Mouse (Mus musculus) neural tube, embryonic 12.5 days (tissue): ENCODE measurements around the gene Gatad2a. TPM values are rescaled to one million over a fixed set of nuclear protein-coding genes. Genes with fewer than 3 reads are reported as not detected.

Experiments
- polyA plus RNA-seq: library from polyadenylated mRNA; unstranded; fragments of >200 nt; fragmentation: Nextera tagmentation; extraction: Ambion mirVana; gene quantifications from 2 replicates; pipeline ENCODE4 v1.2.1, GENCODE M21; 2016

Gene Gatad2a
- polyA plus RNA-seq, 1 experiment from 2014 or later: 66.9 TPM

Other genes with a start within 250 kb of the Gatad2a start
- 6.7 and 7.5 TPM in 2 replicates for gene Zfp963, start 246.4 kb downstream of the Gatad2a start, polyA plus RNA-seq
- 0.79 and 1.3 TPM in 2 replicates for gene Gm20422, start 221.5 kb downstream of the Gatad2a start, polyA plus RNA-seq
- gene Atp13a1, start 205.2 kb downstream of the Gatad2a start, polyA plus RNA-seq: 50.8 and 53.8 TPM in 2 replicates
- gene Zfp866, start 205.2 kb downstream of the Gatad2a start, polyA plus RNA-seq: 38.8 and 39.5 TPM in 2 replicates
- 24.9 and 28.0 TPM in 2 replicates for gene Gmip, start 187.7 kb downstream of the Gatad2a start, polyA plus RNA-seq
- 0.50 and 0.51 TPM in 2 replicates for gene Lpar2, start 174.0 kb downstream of the Gatad2a start, polyA plus RNA-seq
- 41.6 and 46.8 TPM in 2 replicates for gene Pbx4, start 163.9 kb downstream of the Gatad2a start, polyA plus RNA-seq
- 1.4 TPM in 2 replicates for gene Cilp2, start 108.7 kb downstream of the Gatad2a start, polyA plus RNA-seq
- 4.1 and 4.3 TPM in 2 replicates for gene Tssk6, start 94.2 kb downstream of the Gatad2a start, polyA plus RNA-seq
- 162 and 171 TPM in 2 replicates for gene Ndufa13, start 93.8 kb downstream of the Gatad2a start, polyA plus RNA-seq
- gene Yjefn3, start 93.7 kb downstream of the Gatad2a start, polyA plus RNA-seq: 8.4 and 9.8 TPM in 2 replicates
- gene Mau2, start 46.4 kb upstream of the Gatad2a start, polyA plus RNA-seq: 70.4 and 70.9 TPM in 2 replicates
- 56.4 and 57.0 TPM in 2 replicates for gene Sugp1, start 46.4 kb upstream of the Gatad2a start, polyA plus RNA-seq
- gene Tm6sf2, start 76.5 kb upstream of the Gatad2a start, polyA plus RNA-seq: 1.2 and 1.7 TPM in 2 replicates
- 0.33 and 0.50 TPM in 2 replicates for gene Hapln4, start 87.1 kb upstream of the Gatad2a start, polyA plus RNA-seq
- 88.8 and 93.9 TPM in 2 replicates for gene Ncan, start 124.5 kb upstream of the Gatad2a start, polyA plus RNA-seq
- gene Nr2c2ap, start 134.9 kb upstream of the Gatad2a start, polyA plus RNA-seq: 29.2 and 32.0 TPM in 2 replicates
- 16.5 and 17.2 TPM in 2 replicates for gene Rfxank, start 142.8 kb upstream of the Gatad2a start, polyA plus RNA-seq
- gene Borcs8, start 143.1 kb upstream of the Gatad2a start, polyA plus RNA-seq: 44.9 and 49.1 TPM in 2 replicates
- 0.29 and 0.38 TPM in 2 replicates for gene Mef2b, start 143.3 kb upstream of the Gatad2a start, polyA plus RNA-seq
- 55.7 and 58.6 TPM in 2 replicates for gene Tmem161a, start 176.0 kb upstream of the Gatad2a start, polyA plus RNA-seq
- gene Slc25a42, start 215.9 kb upstream of the Gatad2a start, polyA plus RNA-seq: 4.1 and 4.9 TPM in 2 replicates
- gene Sugp2, start 237.8 kb upstream of the Gatad2a start, polyA plus RNA-seq: 68.0 and 68.2 TPM in 2 replicates
- gene Armc6, start 238.1 kb upstream of the Gatad2a start, polyA plus RNA-seq: 56.1 and 59.9 TPM in 2 replicates